Mouse (Mus musculus): ENCODE measurements around the gene Ccdc24. TPM values are rescaled to one million over a fixed set of nuclear protein-coding genes. Genes with fewer than 3 reads are reported as not detected.
A peak's percentile ranks its signal among the peaks of the same experiment; 100 is the strongest.

Gene Ccdc24
- polyA plus RNA-seq, 1 experiment from 2014 or later = 0.62 TPM

- Histone ChIP-seq H3K4me2 (ENCODE audit: low read depth, low read length) (peak within 1 kb of the TSS; percentile 83), H3K36me3 (ENCODE audit: control insufficient read depth, insufficient read depth, low read length) (no peaks in the 10 kb centered on the region), H3K27me3 (ENCODE audit: control insufficient read depth, insufficient read depth, low read length) (no peaks in the 10 kb centered on the region), H3K27ac (ENCODE audit: low read length) (peak within 1 kb of the TSS; percentile 88), H3K4me1 (ENCODE audit: control insufficient read depth, insufficient read depth, low read length) (peaks cover 48% of the 10 kb centered on the region), H3K9me3 (replicated peaks; ENCODE audit: control insufficient read depth, low read length) (no peaks in the 10 kb centered on the region), H3K9ac (ENCODE audit: low read length) (peak within 1 kb of the TSS; percentile 85), H3K4me3 (replicated peaks; ENCODE audit: low read length) (peak within 1 kb of the TSS; percentile 77)
- no peak for ATAC-seq (ENCODE audit: insufficient read depth, low FRiP score)
- 30% methylated on average over 3 of the region's 3 CpGs for WGBS
Observed at GRCm38 (mm10) chr4:117834457-117834844, 37.9 kb downstream of the Ccdc24 start, which contains the start of gene Slc6a9. Gene Slc6a9, plus strand, starts transcription at chr4:117834506.

GRCm38 (mm10) chr4:117831920-117832691, 40.3 kb downstream of the Ccdc24 start:
- Histone ChIP-seq H3K27ac (ENCODE audit: low read length) (peak overlapping the region; percentile 13; the same call in 1 of the 2 replicates), H3K27me3 (ENCODE audit: control insufficient read depth, insufficient read depth, low read length) (no peaks in the 10 kb centered on the region), H3K4me2 (ENCODE audit: low read depth, low read length) (no peak overlapping the region), H3K9me3 (replicated peaks; ENCODE audit: control insufficient read depth, low read length) (no peaks in the 10 kb centered on the region), H3K4me3 (replicated peaks; ENCODE audit: low read length) (no peak overlapping the region), H3K36me3 (ENCODE audit: control insufficient read depth, insufficient read depth, low read length) (no peaks in the 10 kb centered on the region), H3K9ac (ENCODE audit: low read length) (peak overlapping the region; percentile 13; the same call in 1 of the 2 replicates), H3K4me1 (ENCODE audit: control insufficient read depth, insufficient read depth, low read length) (peaks cover 46% of the 10 kb centered on the region)
- 52% methylated on average over 9 of the region's 9 CpGs for WGBS
- no peak for ATAC-seq (ENCODE audit: insufficient read depth, low FRiP score)

DNA sequence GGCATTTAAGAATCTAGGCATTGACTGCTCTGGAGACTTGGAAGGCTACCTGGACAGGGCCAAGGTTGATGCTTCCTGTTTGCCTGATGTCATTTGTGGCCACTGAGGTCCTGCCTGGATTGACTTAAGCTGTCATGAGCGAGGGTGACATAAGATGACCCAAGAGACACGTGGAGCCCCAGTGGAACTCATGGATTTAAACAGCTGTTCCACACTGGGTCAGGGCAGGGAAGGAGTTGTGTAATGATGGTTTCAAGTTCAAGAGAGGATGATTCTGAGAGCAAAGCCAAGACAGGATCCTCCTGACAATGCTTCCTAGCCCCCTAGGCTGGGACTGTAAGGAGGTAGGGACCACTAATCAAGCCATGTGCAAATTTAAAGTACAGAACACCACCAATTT, 40.9 kb downstream of the Ccdc24 start:
- Histone ChIP-seq H3K27me3 (ENCODE audit: control insufficient read depth, insufficient read depth, low read length) (no peaks in the 10 kb centered on the region), H3K4me3 (replicated peaks; ENCODE audit: low read length) (no peak overlapping the region), H3K9me3 (replicated peaks; ENCODE audit: control insufficient read depth, low read length) (no peaks in the 10 kb centered on the region), H3K27ac (ENCODE audit: low read length) (no peak overlapping the region), H3K36me3 (ENCODE audit: control insufficient read depth, insufficient read depth, low read length) (no peaks in the 10 kb centered on the region), H3K4me2 (ENCODE audit: low read depth, low read length) (no peak overlapping the region), H3K4me1 (ENCODE audit: control insufficient read depth, insufficient read depth, low read length) (peaks cover 41% of the 10 kb centered on the region), H3K9ac (ENCODE audit: low read length) (no peak overlapping the region)
- no peak for ATAC-seq (ENCODE audit: insufficient read depth, low FRiP score)
- 62% methylated on average over 2 of the region's 2 CpGs for WGBS

- WGBS = 92% methylated on average over 9 of the region's 9 CpGs
- Histone ChIP-seq H3K9me3 (replicated peaks; ENCODE audit: control insufficient read depth, low read length) (no peaks in the 10 kb centered on the region), H3K9ac (ENCODE audit: low read length) (no peak overlapping the region), H3K4me2 (ENCODE audit: low read depth, low read length) (no peak overlapping the region), H3K4me3 (replicated peaks; ENCODE audit: low read length) (no peak overlapping the region), H3K4me1 (ENCODE audit: control insufficient read depth, insufficient read depth, low read length) (peaks cover 41% of the 10 kb centered on the region), H3K27me3 (ENCODE audit: control insufficient read depth, insufficient read depth, low read length) (no peaks in the 10 kb centered on the region), H3K36me3 (ENCODE audit: control insufficient read depth, insufficient read depth, low read length) (no peaks in the 10 kb centered on the region), H3K27ac (ENCODE audit: low read length) (0 out of 2 replicates have a peak overlapping the region, but pooled peaks have one; percentile 3)
- ATAC-seq (ENCODE audit: insufficient read depth, low FRiP score) = no peak
Observed at GRCm38 (mm10) chr4:117830801-117831200, 41.6 kb downstream of the Ccdc24 start.

- Histone ChIP-seq H3K4me1 (ENCODE audit: control insufficient read depth, insufficient read depth, low read length) (peaks cover 39% of the 10 kb centered on the region), H3K9ac (ENCODE audit: low read length) (peak overlapping the region; percentile 51), H3K9me3 (replicated peaks; ENCODE audit: control insufficient read depth, low read length) (no peaks in the 10 kb centered on the region), H3K36me3 (ENCODE audit: control insufficient read depth, insufficient read depth, low read length) (no peaks in the 10 kb centered on the region), H3K4me2 (ENCODE audit: low read depth, low read length) (peak overlapping the region; percentile 40), H3K4me3 (replicated peaks; ENCODE audit: low read length) (no peak overlapping the region), H3K27ac (ENCODE audit: low read length) (peak overlapping the region; percentile 73), H3K27me3 (ENCODE audit: control insufficient read depth, insufficient read depth, low read length) (no peaks in the 10 kb centered on the region)
- 5% methylated on average over 5 of the region's 5 CpGs for WGBS
- ATAC-seq (ENCODE audit: insufficient read depth, low FRiP score) = peak; percentile 81
Observed at GRCm38 (mm10) chr4:117830124-117830551, 42.2 kb downstream of the Ccdc24 start.

- 0 out of 2 replicates have a peak overlapping the region, but pooled peaks have one; percentile 1 for H3K4me3 ChIP-seq (replicated peaks; ENCODE audit: low read length)
- no peaks in the 10 kb centered on the region for H3K36me3 ChIP-seq (ENCODE audit: control insufficient read depth, insufficient read depth, low read length)
- peak overlapping the region; percentile 51 for H3K9ac ChIP-seq (ENCODE audit: low read length)
- H3K27me3 ChIP-seq (ENCODE audit: control insufficient read depth, insufficient read depth, low read length) = no peaks in the 10 kb centered on the region
- peak overlapping the region; percentile 40 for H3K4me2 ChIP-seq (ENCODE audit: low read depth, low read length)
- peak overlapping the region; percentile 73 for H3K27ac ChIP-seq (ENCODE audit: low read length)
- H3K4me1 ChIP-seq (ENCODE audit: control insufficient read depth, insufficient read depth, low read length) = peaks cover 35% of the 10 kb centered on the region
- no peaks in the 10 kb centered on the region for H3K9me3 ChIP-seq (replicated peaks; ENCODE audit: control insufficient read depth, low read length)
- WGBS = 7% methylated on average over 12 of the region's 12 CpGs
- peak; percentile 60 for ATAC-seq (ENCODE audit: insufficient read depth, low FRiP score)
Observed at GRCm38 (mm10) chr4:117829260-117830123, 42.9 kb downstream of the Ccdc24 start.

- H3K4me2 ChIP-seq (ENCODE audit: low read depth, low read length) = no peak overlapping the region
- peaks cover 28% of the 10 kb centered on the region for H3K4me1 ChIP-seq (ENCODE audit: control insufficient read depth, insufficient read depth, low read length)
- no peak for ATAC-seq (ENCODE audit: insufficient read depth, low FRiP score)
- 62% methylated on average over 8 of the region's 8 CpGs for WGBS
- no peak overlapping the region for H3K9ac ChIP-seq (ENCODE audit: low read length)
- H3K9me3 ChIP-seq (replicated peaks; ENCODE audit: control insufficient read depth, low read length) = no peaks in the 10 kb centered on the region
- no peak overlapping the region for H3K27ac ChIP-seq (ENCODE audit: low read length)
- no peaks in the 10 kb centered on the region for H3K27me3 ChIP-seq (ENCODE audit: control insufficient read depth, insufficient read depth, low read length)
- no peaks in the 10 kb centered on the region for H3K36me3 ChIP-seq (ENCODE audit: control insufficient read depth, insufficient read depth, low read length)
- no peak overlapping the region for H3K4me3 ChIP-seq (replicated peaks; ENCODE audit: low read length)
Observed at GRCm38 (mm10) chr4:117828572-117829145, 43.7 kb downstream of the Ccdc24 start.

DNA sequence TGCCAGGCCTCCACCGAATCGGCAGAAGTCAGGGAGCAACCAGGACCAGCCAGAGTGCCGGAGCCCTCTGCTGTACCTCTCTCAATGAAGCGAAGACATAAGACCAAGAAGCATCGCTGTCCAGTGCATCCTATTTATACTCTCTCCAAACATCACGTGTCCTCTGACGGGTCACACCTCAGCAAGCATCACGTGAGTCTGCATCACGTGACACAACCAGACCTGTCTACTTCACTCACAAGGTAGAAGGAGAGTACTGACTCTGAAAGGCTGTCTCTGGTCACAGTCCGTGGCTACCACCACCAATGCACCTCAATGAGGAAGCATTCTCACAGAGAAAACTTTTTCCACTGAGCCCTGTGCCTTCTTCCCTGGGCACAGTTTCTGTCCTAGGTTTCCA, 54.3 kb downstream of the Ccdc24 start:
- no peak overlapping the region for H3K9ac ChIP-seq (ENCODE audit: low read length)
- H3K27ac ChIP-seq (ENCODE audit: low read length) = no peak overlapping the region
- WGBS = 91% methylated on average over 10 of the region's 10 CpGs

More for the DNA sequence above, 54.3 kb downstream of the Ccdc24 start:
- no peak overlapping the region for H3K4me3 ChIP-seq (replicated peaks; ENCODE audit: low read length)
- no peak overlapping the region for H3K4me2 ChIP-seq (ENCODE audit: low read depth, low read length)
- no peaks in the 10 kb centered on the region for H3K27me3 ChIP-seq (ENCODE audit: control insufficient read depth, insufficient read depth, low read length)
- 0 out of 2 replicates have a peak, but pooled peaks cover 2% of the 10 kb centered on the region for H3K9me3 ChIP-seq (replicated peaks; ENCODE audit: control insufficient read depth, low read length)
- no peaks in the 10 kb centered on the region for H3K36me3 ChIP-seq (ENCODE audit: control insufficient read depth, insufficient read depth, low read length)
- no peaks in the 10 kb centered on the region for H3K4me1 ChIP-seq (ENCODE audit: control insufficient read depth, insufficient read depth, low read length)
- ATAC-seq (ENCODE audit: insufficient read depth, low FRiP score) = no peak
